In genomic region chr4:150235585-150235984, GRCm38 (mm10) we compare ENCODE assay signal across 17 mouse cellular contexts. TPM values are rescaled to one million over a fixed set of nuclear protein-coding genes. Genes with fewer than 3 reads are reported as not detected.
DNase-seq lines count a peak whose midpoint lies in the region; ATAC-seq lines count a peak whose summit lies in the region.
"Had no signal": no experiment of that assay in that cellular context is flagged by ENCODE, and none has a peak within 500 bp of the region (broad histone marks: within the 10 kb centered on the region; RNA-seq: fewer than 3 reads in every experiment).

No protein-coding gene starts in this region.

- H3K9me3 ChIP-seq in heart, embryonic 13.5 days = no peaks in the 10 kb centered on the region
- H3K9me3 ChIP-seq in liver, embryonic 11.5 days (ENCODE audit: control insufficient read depth, low read length) = no peaks in the 10 kb centered on the region
- H3K9me3 ChIP-seq in embryonic facial prominence, embryonic 12.5 days = no peaks in the 10 kb centered on the region
- H3K9me3 ChIP-seq in liver, embryonic 12.5 days (replicated peaks) = no peaks in the 10 kb centered on the region

- H3K9ac ChIP-seq in heart, embryonic 13.5 days = no peak overlapping the region
- H3K9ac ChIP-seq in liver, embryonic 11.5 days (ENCODE audit: low read depth, low read length) = no peak overlapping the region
- no peak overlapping the region for H3K9ac ChIP-seq in embryonic facial prominence, embryonic 12.5 days
- no peak overlapping the region for H3K9ac ChIP-seq in liver, embryonic 12.5 days

- intact Hi-C loops in heart, postnatal 14 days (cut with DNase I) = no loop called here

- ATAC-seq in heart, embryonic 13.5 days (ENCODE audit: extremely low read depth, insufficient number of reproducible peaks, low FRiP score, low TSS enrichment) = no peak
- no peak for ATAC-seq in liver, embryonic 11.5 days (replicated peaks; ENCODE audit: low FRiP score)
- no peak for ATAC-seq in embryonic facial prominence, embryonic 12.5 days (ENCODE audit: insufficient number of reproducible peaks, insufficient read depth, low FRiP score, low TSS enrichment)
- ATAC-seq in liver, embryonic 12.5 days = no peak
- ATAC-seq: CD4-positive, CD25-positive, alpha-beta regulatory T cell, adult 4 months; Patski had no signal

- DNase-seq in heart, postnatal 14 days = no peak
- no peak for DNase-seq in liver, embryonic 11.5 days (ENCODE audit: low spot score)
- DNase-seq in liver = no peak
- no peak for DNase-seq in adrenal gland, postnatal 36 days
- no peak for DNase-seq in adrenal gland, adult 2 months
- DNase-seq: adrenal gland, adult 8-10 months; kidney, adult 11 months; left cerebral cortex, postnatal 4 days; lung, postnatal 4 days; spleen, adult 18-20 months; thymus, adult 18-20 months had no signal

- no peak overlapping the region for H3K4me2 ChIP-seq in heart, embryonic 13.5 days
- no peak overlapping the region for H3K4me2 ChIP-seq in liver, embryonic 11.5 days
- no peak overlapping the region for H3K4me2 ChIP-seq in embryonic facial prominence, embryonic 12.5 days (replicated peaks)
- H3K4me2 ChIP-seq in liver, embryonic 12.5 days = no peak overlapping the region

- 76% methylated on average over 4 of the region's 4 CpGs for WGBS in heart, embryonic 13.5 days
- 71% methylated on average over 4 of the region's 4 CpGs for WGBS in liver, embryonic 11.5 days
- WGBS in embryonic facial prominence, embryonic 12.5 days = 76% methylated on average over 4 of the region's 4 CpGs
- WGBS in liver, embryonic 12.5 days (ENCODE audit: insufficient replicate concordance) = 61% methylated on average over 4 of the region's 4 CpGs

- H3K4me3 ChIP-seq in heart, embryonic 13.5 days = no peak overlapping the region
- no peak overlapping the region for H3K4me3 ChIP-seq in liver, embryonic 11.5 days (ENCODE audit: low read depth, low read length)
- no peak overlapping the region for H3K4me3 ChIP-seq in embryonic facial prominence, embryonic 12.5 days
- no peak overlapping the region for H3K4me3 ChIP-seq in liver, embryonic 12.5 days

- H3K36me3 ChIP-seq in heart, embryonic 13.5 days = peaks cover 16% of the 10 kb centered on the region
- peaks cover 11% of the 10 kb centered on the region for H3K36me3 ChIP-seq in liver, embryonic 11.5 days (ENCODE audit: control insufficient read depth, insufficient read depth, low read length)
- H3K36me3 ChIP-seq in embryonic facial prominence, embryonic 12.5 days = peaks cover 3% of the 10 kb centered on the region; the same call in 1 of the 2 replicates
- peaks cover 19% of the 10 kb centered on the region for H3K36me3 ChIP-seq in liver, embryonic 12.5 days

- peaks cover 61% of the 10 kb centered on the region for H3K4me1 ChIP-seq in heart, embryonic 13.5 days
- peaks cover 40% of the 10 kb centered on the region for H3K4me1 ChIP-seq in liver, embryonic 11.5 days (replicated peaks; ENCODE audit: control insufficient read depth, insufficient read depth, low read length)
- peaks cover 28% of the 10 kb centered on the region for H3K4me1 ChIP-seq in embryonic facial prominence, embryonic 12.5 days
- peaks cover 62% of the 10 kb centered on the region for H3K4me1 ChIP-seq in liver, embryonic 12.5 days

- peak overlapping the region; percentile 99 for H3K27ac ChIP-seq in heart, embryonic 13.5 days (replicated peaks)
- H3K27ac ChIP-seq in liver, embryonic 11.5 days (ENCODE audit: low read depth, low read length) = peak overlapping the region; percentile 78; the same call in 1 of the 2 replicates
- peak overlapping the region; percentile 47 for H3K27ac ChIP-seq in embryonic facial prominence, embryonic 12.5 days
- H3K27ac ChIP-seq in liver, embryonic 12.5 days = peak overlapping the region; percentile 67

- H3K27me3 ChIP-seq in heart, embryonic 13.5 days (replicated peaks) = no peaks in the 10 kb centered on the region
- H3K27me3 ChIP-seq in liver, embryonic 11.5 days (replicated peaks; ENCODE audit: control insufficient read depth, insufficient read depth, low read length) = 0 out of 2 replicates have a peak, but pooled peaks cover 2% of the 10 kb centered on the region
- H3K27me3 ChIP-seq in embryonic facial prominence, embryonic 12.5 days = no peaks in the 10 kb centered on the region
- peaks cover 16% of the 10 kb centered on the region for H3K27me3 ChIP-seq in liver, embryonic 12.5 days (replicated peaks)
- H3K27me3 ChIP-seq: Patski had no signal

RNA-seq across cellular contexts. Expression of gene Eno1, which starts 0.9 kb away (rescaled TPM):
- polyA plus RNA-seq in heart, embryonic 13.5 days (2015; fragmentation: Nextera tagmentation; extraction: Ambion mirVana) = 1,911 and 2,064 TPM in 2 replicates
- total RNA-seq in heart, postnatal 14 days (2021) = 100 to 1,000 TPM; 165 to 170 TPM
- polyA plus RNA-seq in liver, embryonic 11.5 days (2014; fragmentation: Nextera tagmentation; extraction: Ambion mirVana) = 2,392 and 2,590 TPM in 2 replicates
- 1,519 and 1,577 TPM in 2 replicates for polyA plus RNA-seq in embryonic facial prominence, embryonic 12.5 days (2016; fragmentation: Nextera tagmentation; extraction: Ambion mirVana)
- 1,241 and 1,342 TPM in 2 replicates for polyA plus RNA-seq in liver, embryonic 12.5 days (2016; fragmentation: Nextera tagmentation; extraction: Ambion mirVana)
- total RNA-seq in adrenal gland, postnatal 36 days (2021) = 100 to 1,000 TPM; 468 to 482 TPM
- 100 to 1,000 TPM; 381 to 501 TPM for total RNA-seq in adrenal gland, adult 2 months (2021)
- 425 and 428 TPM in 2 replicates for polyA plus RNA-seq in adrenal gland, adult 2 months (2012; rRNA removed)

RNA-seq across cellular contexts. Expression of gene Car6, which starts 34.5 kb away (rescaled TPM):
- not detected in 2 replicates for polyA plus RNA-seq in heart, embryonic 13.5 days (2015; fragmentation: Nextera tagmentation; extraction: Ambion mirVana)
- total RNA-seq in heart, postnatal 14 days (2021) = not detected
- polyA plus RNA-seq in liver, embryonic 11.5 days (2014; fragmentation: Nextera tagmentation; extraction: Ambion mirVana) = not detected in 2 replicates
- polyA plus RNA-seq in embryonic facial prominence, embryonic 12.5 days (2016; fragmentation: Nextera tagmentation; extraction: Ambion mirVana) = 0.23 and 0.29 TPM in 2 replicates
- not detected in 2 replicates for polyA plus RNA-seq in liver, embryonic 12.5 days (2016; fragmentation: Nextera tagmentation; extraction: Ambion mirVana)
- 1 to 10 TPM in 1 of 2 experiments, under 1 TPM in 1; 0.79 to 1.6 TPM for total RNA-seq in adrenal gland, postnatal 36 days (2021)
- total RNA-seq in adrenal gland, adult 2 months (2021) = 1 to 10 TPM in 1 of 2 experiments, under 1 TPM in 1; 0.31 to 2.5 TPM
- not detected in 2 replicates for polyA plus RNA-seq in adrenal gland, adult 2 months (2012; rRNA removed)
- total RNA-seq: common myeloid progenitor, adult 5-6 weeks; left cerebral cortex, postnatal 4 days had no signal
- polyA plus RNA-seq: CD4-positive, CD25-positive, alpha-beta regulatory T cell, adult 4 months; Patski had no signal

RNA-seq across cellular contexts. Expression of gene Rere, which starts 45.9 kb away (rescaled TPM):
- 18.1 and 19.9 TPM in 2 replicates for polyA plus RNA-seq in heart, embryonic 13.5 days (2015; fragmentation: Nextera tagmentation; extraction: Ambion mirVana)
- total RNA-seq in heart, postnatal 14 days (2021) = 10 to 100 TPM; 52.5 to 62.6 TPM
- polyA plus RNA-seq in liver, embryonic 11.5 days (2014; fragmentation: Nextera tagmentation; extraction: Ambion mirVana) = 22.6 and 23.3 TPM in 2 replicates
- 37.7 and 40.7 TPM in 2 replicates for polyA plus RNA-seq in embryonic facial prominence, embryonic 12.5 days (2016; fragmentation: Nextera tagmentation; extraction: Ambion mirVana)
- polyA plus RNA-seq in liver, embryonic 12.5 days (2016; fragmentation: Nextera tagmentation; extraction: Ambion mirVana) = 11.6 and 12.8 TPM in 2 replicates
- total RNA-seq in adrenal gland, postnatal 36 days (2021) = 100 to 1,000 TPM; 114 to 116 TPM
- total RNA-seq in adrenal gland, adult 2 months (2021) = 100 to 1,000 TPM; 104 to 105 TPM
- 81.0 and 112 TPM in 2 replicates for polyA plus RNA-seq in adrenal gland, adult 2 months (2012; rRNA removed)

Comparison
In these comparisons a context has a peak if more than half of its experiments do, and no peak if none do; other contexts are left out.
1. H3K27ac ChIP-seq: peak in every context shown above with its lines; median percentile 99 in heart, embryonic 13.5 days; 78 in liver, embryonic 11.5 days; 67 in liver, embryonic 12.5 days; 47 in embryonic facial prominence, embryonic 12.5 days.